Mouse (Mus musculus) megakaryocyte, adult 5-6 weeks (primary cell): Measurements from ENCODE around the gene Fbxl17. TPM values are rescaled to one million over a fixed set of nuclear protein-coding genes. Genes with fewer than 3 reads are reported as not detected.

ENCODE experiments used
- ATAC-seq: 2 replicates; pipeline ENCODE4 v1.8.0; 2016; ENCODE audit warnings: mild to moderate bottlenecking, inconsistent platforms; ENCODE audit not compliant: poor library complexity, severe bottlenecking
- total RNA-seq, 2 experiments: library from RNA; stranded (forward) in 1 of 2; stranded (reverse) in 1 of 2; fragments of 153-499, 151-499 nt in 1 of 2; fragments of 221-1000, 200-1000 nt in 1 of 2; gene quantifications; 2 replicates each; pipeline versions ENCODE4 v1.2.3 to v1.2.4; 2015 to 2017

Gene Fbxl17
- total RNA-seq, 2 experiments from 2014 or later: 5.1 to 13.0 TPM

GRCm38 (mm10) chr17:63071134-63071923 lies 428.5 kb downstream of the Fbxl17 start:
- ATAC-seq: no peak

- no peak for ATAC-seq
Observed at GRCm38 (mm10) chr17:63070161-63070761, 429.6 kb downstream of the Fbxl17 start.

- no peak for ATAC-seq
Observed at GRCm38 (mm10) chr17:63062785-63063184, 437.0 kb downstream of the Fbxl17 start.

DNA sequence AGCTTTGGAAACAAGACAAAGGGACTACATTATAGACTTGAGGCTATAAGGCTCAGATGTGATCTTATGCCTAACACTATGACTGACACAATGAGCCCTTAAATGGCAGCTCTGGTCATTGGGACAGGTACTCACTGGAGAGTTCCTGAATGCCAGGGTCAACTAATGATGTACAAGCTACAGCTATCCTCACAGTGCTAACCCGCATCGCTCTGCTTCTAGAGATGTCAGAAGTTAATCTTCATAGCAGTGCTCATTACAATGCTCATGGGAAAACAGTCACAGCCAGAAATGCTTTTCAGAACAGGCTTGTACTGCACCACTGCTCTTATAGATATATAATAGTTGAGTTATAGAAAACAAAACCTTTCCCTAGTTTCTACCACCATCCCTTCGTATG lies 438.0 kb downstream of the Fbxl17 start:
- no peak for ATAC-seq

DNA sequence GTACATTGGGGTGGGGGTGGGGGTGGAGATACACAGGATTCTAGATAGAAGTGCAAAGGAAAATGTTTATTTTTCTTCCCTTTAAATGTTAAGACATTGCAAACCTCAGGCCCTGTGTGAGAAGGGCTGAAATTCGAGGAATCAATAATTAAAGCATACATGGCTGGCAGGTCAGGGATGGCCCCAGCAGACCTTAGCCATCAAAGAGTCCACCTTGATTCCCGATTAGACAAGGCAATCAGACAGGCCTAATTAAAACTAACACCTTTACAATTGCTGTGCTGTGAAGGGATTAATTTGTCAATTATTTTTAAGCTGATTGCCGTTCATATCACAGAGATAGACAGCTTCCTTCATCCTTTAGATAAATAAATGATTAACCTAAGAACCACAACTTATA lies 439.0 kb downstream of the Fbxl17 start:
- no peak for ATAC-seq

DNA sequence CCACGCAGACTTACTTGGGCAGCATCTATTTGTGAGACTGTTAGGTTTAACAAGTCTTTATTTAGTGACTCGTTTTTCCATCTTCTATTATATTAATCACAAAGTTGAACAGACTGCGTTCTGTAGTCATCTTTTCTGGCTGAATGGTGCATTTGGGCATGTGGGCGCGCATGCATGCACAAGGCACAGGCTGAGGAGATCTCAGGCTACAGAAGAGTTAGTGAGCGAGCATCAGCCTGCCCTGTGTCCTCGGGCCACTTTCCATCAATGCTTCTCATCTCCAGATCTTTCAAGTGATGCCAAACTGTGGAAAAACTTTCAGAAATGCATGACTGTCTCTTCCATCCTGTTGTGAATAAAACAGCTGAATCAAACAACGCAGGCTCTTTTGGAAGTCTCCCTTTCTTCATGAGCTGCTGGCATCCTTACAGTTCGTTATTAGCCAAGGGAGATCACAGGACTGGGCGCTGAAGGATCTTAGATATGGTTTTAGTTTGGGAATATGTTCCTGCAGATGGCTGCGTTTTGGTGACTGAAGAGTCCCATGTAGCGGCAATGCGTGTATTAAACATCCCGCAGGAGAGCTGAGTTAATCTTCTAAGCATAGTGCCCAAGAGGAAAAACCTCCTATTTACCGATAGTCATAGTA lies 442.0 kb downstream of the Fbxl17 start:
- ATAC-seq: no peak

DNA sequence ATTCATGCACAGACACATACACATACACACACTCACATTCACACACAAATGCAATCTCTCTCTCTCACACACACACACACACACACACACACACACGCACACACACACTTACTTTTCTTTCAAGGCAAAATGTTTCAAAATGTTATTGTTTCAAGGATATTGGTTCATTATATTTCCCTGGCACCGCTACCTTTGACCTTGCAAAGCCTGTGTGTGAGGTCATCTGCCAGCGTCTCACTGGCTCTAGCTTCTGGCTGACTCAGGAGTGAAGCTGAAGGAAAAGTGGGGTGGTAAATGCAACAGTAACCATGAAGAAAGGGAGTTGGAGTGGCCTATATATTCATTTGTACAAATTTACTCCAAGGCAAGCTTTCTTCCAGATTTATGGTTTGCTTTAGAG lies 442.8 kb downstream of the Fbxl17 start:
- ATAC-seq: no peak

DNA sequence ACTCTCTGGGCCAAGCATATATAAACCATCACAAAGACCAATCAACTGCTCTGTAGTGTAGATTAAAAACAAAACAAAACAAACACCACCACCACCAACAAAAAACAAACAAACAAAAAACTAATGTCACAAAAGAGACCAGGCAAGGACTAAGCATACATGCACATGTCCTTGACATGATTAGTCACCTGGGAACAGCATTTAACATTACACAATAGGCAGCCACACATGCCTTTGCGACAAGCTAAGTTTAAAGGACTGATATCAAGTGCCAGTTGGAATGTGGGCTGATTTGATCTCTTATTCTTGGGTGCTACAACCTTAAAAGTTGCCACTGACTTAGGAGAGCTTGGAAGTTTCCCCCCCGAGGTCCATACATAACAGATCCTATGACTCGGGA lies 446.5 kb downstream of the Fbxl17 start:
- no peak for ATAC-seq

GRCm38 (mm10) chr17:63046401-63046800 lies 453.4 kb downstream of the Fbxl17 start:
- no peak for ATAC-seq

DNA sequence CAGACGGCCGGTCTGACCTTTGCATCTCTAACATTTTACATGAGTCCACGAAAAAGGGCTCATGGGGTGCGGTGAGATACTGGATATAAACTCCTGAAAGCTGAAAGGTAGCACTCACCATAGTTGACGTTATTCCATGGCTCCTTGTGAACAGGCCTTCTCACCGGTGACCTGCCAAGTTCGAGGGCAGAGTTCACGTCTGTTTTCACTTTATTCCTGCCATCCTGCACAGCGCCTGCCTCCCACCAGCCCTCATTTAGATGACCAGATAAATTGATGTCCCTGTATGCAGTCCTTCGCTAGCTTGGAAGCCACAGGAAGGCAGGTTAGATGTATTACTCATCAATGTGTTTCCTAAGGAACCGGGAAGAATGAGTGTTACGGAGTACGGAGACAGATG lies 454.5 kb downstream of the Fbxl17 start:
- ATAC-seq: no peak

- peak; percentile 98 for ATAC-seq
Observed at GRCm38 (mm10) chr17:63043046-63043675, 456.7 kb downstream of the Fbxl17 start.

GRCm38 (mm10) chr17:63037562-63037961 lies 462.3 kb downstream of the Fbxl17 start:
- no peak for ATAC-seq

DNA sequence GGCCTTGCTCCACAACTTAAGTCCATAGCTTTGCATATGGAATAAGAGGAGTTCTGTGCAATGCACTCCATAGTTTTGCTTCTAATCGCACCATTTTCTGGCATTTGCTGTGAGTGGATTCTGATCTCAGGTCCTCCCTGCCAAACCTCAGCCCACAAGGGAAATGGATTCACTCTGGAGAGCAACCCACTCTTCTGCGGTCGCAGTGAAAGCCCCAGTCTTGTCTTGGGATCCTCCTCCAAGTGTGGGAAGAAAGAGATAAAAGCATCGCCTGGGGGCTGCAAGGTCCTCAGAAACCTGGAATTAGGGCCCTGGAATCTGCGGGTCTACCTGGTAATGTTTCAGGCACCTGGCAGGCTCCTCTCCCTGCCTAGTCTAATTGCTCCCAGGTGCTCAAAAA lies 466.7 kb downstream of the Fbxl17 start:
- no peak for ATAC-seq

DNA sequence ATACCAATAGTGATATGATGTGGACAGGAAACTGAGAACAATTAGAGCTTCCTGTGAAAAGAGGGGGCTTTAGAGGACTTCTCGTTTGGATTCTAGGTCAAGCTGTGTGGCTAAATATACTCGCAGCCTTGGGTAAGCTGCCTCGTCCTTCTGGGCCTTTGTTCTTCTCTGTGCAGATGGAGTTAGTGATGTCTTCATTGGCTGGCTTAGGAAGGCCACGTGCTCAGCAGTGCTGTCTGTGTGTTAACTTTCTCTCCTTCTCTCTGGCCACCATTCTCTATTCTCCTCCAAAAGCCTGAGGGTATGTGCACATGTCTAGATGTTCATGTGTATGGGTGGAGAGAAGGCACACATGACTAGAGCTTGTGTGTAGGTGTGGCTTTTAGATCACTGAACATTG lies 470.7 kb downstream of the Fbxl17 start:
- no peak for ATAC-seq

DNA sequence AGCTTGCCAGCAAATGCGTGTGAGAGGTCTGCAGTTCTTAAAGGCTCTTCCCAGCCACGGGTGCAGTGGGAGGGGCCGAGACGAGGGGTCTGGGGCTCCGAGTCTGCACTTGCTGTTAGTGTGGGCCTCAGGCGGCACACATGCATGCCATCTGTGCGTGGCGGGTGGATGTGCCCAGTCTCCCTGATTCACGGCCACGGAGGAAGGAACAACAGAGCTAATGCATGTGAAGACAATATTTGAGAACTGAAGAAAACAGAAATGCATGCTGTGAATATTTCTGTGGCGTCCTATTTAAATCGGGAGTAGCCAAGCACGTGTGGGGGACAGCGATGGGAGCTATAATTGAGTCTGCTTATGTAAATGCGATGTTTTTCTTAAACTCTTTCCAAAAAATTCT lies 474.6 kb downstream of the Fbxl17 start:
- ATAC-seq: no peak

DNA sequence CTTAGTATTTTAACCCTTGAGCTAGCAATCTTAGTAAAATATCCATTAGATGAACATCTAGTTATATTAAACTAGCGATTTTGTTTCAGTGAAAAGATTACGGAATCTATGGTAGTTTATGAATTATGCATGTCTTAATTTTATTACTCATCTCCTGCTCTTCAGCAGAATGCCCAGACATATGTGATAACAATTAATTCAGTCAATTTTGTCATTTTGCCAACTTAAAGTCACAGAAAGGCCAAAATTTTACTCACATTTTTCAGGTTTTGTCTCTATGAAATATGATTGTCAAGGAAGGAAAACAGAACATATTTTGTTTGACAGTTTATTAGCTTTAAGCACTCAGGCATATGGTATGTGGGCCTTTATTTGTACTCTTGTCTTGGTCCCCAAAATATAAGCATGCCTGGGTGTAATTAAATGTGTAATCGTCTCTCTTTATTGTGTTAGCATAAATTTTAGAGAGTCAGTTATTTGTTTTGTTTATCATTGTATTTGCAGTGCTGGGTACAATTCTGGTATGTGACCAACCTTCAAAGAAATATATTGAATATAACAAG lies 482.1 kb downstream of the Fbxl17 start:
- ATAC-seq: no peak

DNA sequence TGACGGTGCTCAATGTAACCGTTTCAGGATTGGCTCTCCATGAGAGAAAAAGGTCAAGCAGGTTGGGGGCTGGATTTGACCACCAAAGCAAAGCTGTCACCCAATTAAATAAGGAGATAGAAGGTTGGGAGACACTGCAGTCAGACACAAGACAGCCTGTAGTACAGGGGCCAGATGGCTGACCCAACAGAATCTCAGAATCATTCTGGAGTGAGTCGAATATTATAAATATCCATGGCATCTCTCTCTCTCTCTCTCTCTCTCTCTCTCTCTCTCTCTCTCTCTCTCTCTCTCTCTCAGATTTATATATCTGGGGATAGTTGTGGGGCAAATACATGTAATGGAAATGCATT lies 487.3 kb downstream of the Fbxl17 start:
- no peak for ATAC-seq

GRCm38 (mm10) chr17:63011893-63012570 lies 487.8 kb downstream of the Fbxl17 start:
- peak; percentile 87 for ATAC-seq

DNA sequence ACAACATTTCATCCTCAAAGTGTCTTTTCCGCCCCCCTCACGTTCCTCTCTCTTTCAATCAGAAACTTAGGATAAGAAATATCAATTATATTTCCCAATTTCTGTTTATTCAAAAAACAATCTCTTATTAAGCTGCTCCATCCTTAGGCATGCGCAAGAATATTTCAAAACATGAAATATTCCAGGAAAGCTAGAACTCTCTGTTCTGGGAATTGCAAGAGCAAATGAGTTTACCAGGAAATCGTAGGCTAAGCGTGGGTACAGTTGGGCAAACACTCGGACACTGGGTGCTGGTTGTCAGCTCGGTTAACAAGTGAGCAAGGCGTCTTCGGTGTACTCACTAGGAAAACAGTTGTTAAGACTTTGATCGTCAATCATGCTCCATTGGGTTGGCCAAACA lies 489.0 kb downstream of the Fbxl17 start:
- no peak for ATAC-seq

GRCm38 (mm10) chr17:63008788-63009187 lies 491.0 kb downstream of the Fbxl17 start:
- no peak for ATAC-seq

DNA sequence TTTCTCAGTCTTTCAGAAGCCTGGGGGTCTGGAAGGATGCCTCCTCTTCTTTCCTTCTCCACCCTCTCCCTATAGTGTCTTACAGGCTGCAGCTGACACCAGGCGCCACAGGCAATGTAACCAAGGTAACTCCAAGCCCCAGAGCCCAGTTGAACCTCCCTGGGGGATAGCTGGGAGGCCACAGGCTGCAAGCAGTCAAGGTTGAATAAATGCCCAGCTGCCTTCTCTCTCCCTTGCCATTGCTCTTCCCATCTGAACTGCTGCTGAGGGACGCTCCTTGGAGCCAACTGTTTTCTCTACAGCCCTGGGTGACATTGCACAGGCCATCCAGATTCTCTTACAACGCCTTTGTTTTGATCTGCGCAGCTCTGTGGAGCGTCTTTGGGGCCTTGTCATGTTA lies 491.5 kb downstream of the Fbxl17 start:
- ATAC-seq: no peak
